Mouse (Mus musculus) C2C12 (cell line): ENCODE measurements around the gene Trpm2.

Experiments
- CTCF ChIP-seq: IDR thresholded peaks from one replicate; pipeline ENCODE4 v1.5.1; 2011; ENCODE audit not compliant: control insufficient read depth, insufficient read depth, insufficient read length
- USF1 ChIP-seq: IDR thresholded peaks from one replicate; pipeline ENCODE4 v1.6.1; 2011; ENCODE audit warnings: low read depth, mild to moderate bottlenecking, control low read depth, moderate library complexity

- no peak for TF ChIP-seq CTCF
- no peak for TF ChIP-seq USF1
These were observed 79.3 kb downstream of the Trpm2 start for GRCm38 (mm10) chr10:77890987-77891565.
